Mouse (Mus musculus) CD4-positive, CD25-positive, alpha-beta regulatory T cell, adult 2 months (primary cell): ENCODE measurements around the gene Fbxl16.

Experiments
- DNase-seq: peaks from one replicate; pipeline ENCODE4 v3.0.0-alpha.2; 2012; ENCODE audit warnings: low read depth, low spot score

Fbxl16 gene

GRCm38 (mm10) chr17:25808789-25809605 lies at the start of gene Fbxl16:
Gene Fbxl16 (plus strand): TSS chr17:25809085.
- peak; percentile 43 for DNase-seq

GRCm38 (mm10) chr17:25760148-25760547 lies 48.7 kb upstream of the Fbxl16 start:
- DNase-seq: no peak

DNA sequence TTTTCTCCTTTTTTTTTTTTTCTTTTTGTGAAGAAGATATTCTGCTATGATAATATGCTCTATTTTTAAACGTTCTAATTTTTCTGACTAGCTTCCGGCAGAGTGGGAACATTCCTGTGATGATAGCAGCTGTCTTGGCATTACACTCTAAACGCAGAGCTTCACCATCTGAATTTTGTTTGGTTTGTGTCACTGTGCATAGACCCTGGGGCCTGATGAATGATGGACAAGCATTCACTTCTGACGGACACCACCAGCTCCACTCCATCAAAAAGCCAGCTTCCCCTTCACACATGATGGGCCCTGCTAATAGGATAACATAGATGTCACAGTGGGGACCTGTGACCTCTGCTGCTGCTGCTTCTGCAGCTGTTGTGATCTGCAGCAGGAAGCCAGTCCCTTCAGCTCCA lies 47.3 kb upstream of the Fbxl16 start:
- DNase-seq: no peak

- DNase-seq: no peak
Observed at GRCm38 (mm10) chr17:25762591-25762990, 46.3 kb upstream of the Fbxl16 start.

DNA sequence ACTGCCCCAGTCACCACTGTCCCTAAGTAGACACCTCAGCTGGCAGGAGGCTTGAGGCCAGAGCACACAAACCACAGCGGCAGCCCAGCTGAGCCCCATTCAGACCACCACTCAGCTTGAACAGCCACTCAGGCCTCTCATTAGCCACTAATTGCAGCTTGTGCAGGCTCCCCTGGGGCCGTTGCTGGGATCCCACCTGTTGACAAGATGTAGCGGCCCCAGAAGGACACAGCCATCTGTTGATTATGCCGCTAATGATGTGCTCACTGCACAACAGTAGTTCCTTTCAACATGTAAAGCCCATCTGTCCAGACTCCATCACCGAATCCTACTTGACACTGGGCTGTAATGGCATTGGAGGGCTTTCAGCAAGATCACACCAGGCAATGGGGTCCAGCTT lies 43.0 kb upstream of the Fbxl16 start:
- no peak for DNase-seq

DNA sequence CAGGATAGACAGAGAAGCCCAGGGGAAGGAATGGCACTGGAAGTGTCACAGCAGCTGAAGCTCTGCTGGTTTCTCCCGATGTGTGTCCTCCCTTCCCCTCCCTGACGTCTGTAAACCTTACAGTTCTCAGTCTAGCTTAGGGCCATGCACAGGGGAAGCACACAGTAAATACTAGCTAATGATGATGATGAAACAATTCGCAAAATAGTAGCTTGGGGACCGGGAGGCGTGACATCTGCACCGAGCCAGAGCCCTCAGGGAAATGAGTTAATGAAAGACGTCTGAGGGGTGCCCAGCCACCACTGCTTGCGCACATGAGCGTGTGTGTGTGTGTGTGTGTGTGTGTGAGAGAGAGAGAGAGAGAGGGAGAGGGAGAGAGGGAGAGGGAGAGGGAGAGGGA lies 39.6 kb upstream of the Fbxl16 start:
- no peak for DNase-seq

GRCm38 (mm10) chr17:25773549-25774120 lies 35.2 kb upstream of the Fbxl16 start, which contains the start of gene Narfl:
Gene Narfl (plus strand): TSS chr17:25773776.
- peak; percentile 99 for DNase-seq

- DNase-seq: no peak
Observed at GRCm38 (mm10) chr17:25775318-25776062, 33.4 kb upstream of the Fbxl16 start.

GRCm38 (mm10) chr17:25777948-25778347 lies 30.9 kb upstream of the Fbxl16 start:
- no peak for DNase-seq

DNA sequence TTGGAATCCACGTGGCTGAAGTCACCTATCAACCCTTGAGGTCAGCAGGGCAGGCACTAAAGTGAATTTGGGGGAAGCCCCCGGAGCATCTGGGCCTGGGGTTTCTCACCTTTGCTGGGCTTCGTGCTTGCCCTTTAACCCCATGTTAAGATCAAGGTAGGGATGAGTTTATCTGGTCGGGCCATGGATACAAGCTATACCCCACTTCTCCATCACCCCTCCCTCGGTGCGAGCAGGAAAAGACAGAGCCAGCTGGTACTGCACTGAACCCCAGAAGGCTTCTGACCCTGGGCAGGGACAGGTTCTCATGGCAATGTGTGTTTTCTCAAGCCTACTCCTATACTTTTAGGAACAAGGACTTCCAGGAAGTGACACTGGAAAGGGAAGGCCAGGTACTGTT lies 27.5 kb upstream of the Fbxl16 start:
- no peak for DNase-seq

DNA sequence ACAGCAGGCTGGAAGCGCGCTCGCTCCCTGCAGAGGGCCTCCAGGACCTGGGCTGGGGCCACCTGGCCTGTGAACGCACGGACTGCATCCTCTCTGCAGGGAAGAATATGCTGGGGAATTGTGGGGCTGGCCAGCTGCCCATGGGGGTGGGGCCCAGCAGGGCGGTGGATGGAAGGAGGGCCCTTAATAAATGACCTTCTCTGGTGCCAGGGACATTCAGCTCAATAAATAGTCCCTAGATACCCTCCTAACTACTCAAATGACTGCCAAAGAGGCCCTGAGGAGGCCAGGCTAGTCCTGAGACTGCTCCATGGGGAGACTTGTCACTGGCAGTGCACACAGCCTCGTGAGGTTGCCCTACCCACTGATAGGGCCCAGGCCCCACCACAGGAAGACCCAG lies 25.8 kb upstream of the Fbxl16 start:
- DNase-seq: no peak

DNA sequence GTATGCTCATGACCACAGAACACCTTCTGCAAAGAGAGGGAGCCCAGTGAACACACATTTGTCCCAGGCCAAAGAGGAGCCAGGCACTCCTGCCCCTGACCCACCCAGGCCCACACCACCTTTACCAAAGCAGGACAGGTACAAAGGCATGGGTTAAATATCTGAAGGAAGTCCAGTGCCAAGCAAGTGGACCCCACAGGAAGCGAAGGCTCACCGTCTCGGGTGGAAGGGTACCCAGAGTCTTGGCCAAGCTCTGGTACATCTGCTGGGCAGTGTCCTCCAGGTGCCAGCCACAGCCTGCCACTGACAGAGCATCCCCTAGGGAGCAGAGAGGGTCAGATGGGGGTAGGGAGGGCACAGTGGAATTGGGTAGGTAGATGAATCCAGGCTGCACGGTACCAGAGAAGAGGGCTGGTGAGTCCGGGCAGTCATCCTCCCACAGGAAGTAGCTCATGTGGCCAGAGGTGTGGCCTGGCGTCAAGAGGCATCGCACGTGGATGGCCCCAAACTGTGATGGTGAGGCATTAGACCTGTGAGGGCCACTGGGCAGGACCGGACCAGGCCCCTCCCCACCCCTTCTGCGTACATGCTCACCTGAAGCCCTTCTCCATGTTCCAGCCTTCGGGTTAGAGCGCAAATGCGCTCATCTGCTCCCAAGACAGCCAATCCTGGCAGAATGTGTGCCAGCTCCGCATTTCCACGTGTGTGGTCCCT lies 24.9 kb upstream of the Fbxl16 start:
- no peak for DNase-seq

GRCm38 (mm10) chr17:25785281-25785745 lies 23.6 kb upstream of the Fbxl16 start, which contains the start of gene Haghl:
Gene Haghl (minus strand): TSS chr17:25785673.
- DNase-seq: peak; percentile 98

DNA sequence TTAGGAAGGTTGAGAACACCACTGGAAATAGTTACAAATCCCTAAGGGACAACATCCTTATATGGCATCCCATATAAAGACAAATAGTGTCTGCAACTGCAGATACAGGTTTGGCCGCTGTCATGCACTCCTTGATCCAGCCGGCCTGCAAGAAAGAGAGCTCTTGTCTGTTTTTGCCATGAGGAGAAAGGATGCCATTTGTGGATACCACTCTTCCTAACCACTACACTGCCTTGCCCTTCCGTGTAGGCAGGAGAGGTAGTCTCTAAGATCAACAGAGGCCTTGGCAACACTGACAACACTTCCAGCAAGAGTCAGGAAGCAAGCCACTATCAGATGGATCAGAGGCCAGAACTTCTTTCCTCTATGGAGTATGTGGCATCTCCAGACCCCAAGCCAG lies 22.6 kb upstream of the Fbxl16 start, which contains the start of gene Ccdc78:
Gene Ccdc78, plus strand, starts transcription at position 301 of the 400 bp plus-strand sequence.
- no peak for DNase-seq

DNA sequence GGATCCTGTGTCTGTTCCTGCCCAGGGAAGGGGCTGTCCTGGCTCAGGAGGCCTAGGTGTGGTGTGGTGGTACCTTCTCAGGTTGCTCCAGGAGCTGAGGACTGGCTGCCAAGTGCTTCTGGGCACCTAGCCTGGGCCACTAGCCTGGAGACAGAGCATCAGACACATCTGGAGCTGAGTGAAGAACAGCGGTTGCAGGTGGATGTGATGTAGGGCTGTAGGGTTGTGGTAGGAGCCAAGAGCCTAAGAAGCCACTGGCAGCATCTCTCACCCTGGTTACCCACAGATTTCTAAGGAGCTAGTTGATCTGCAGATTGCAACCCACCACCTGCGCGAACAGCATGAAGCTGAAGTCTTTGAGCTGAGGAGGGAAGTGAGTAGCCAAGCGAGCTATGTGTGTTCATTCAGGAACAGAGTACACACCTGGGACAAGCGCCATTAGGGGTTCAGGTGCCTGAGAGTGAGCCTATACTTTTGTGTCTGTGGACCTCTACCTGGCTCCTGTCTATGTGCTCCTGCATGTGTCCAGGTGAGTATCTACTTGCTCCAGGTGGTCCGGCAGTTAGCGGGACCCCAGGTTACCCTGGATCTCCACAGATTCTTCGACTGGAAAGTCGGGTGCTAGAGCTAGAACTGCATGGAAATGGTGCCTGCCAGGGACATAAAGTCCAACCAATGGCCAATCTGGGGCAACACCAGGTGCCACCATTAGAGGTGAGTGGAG lies 21.9 kb upstream of the Fbxl16 start:
- DNase-seq: no peak

GRCm38 (mm10) chr17:25791320-25791842 lies 17.5 kb upstream of the Fbxl16 start:
- DNase-seq: no peak

GRCm38 (mm10) chr17:25791843-25792527 lies 16.9 kb upstream of the Fbxl16 start:
- DNase-seq: peak; percentile 91

DNA sequence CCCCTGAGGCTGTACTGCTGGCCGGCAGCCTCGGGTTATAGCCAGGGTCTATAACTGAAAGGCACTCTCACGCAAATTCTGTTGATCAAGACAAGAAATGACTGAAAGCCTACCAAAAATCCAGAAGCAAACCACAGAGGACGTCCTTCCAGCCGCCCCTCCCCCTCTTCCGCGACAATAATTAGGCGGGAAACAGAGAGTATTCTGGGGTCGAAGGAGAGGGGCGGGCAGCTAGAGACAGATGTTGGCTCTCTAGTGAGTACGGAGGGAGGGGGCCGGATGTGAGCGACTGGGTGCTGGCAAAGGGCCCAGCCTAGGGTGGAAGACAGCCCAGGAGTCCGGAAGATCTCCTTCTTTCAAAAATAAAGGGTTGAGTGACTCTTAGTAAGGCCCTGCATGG lies 16.3 kb upstream of the Fbxl16 start, which contains the start of gene Fam173a:
Gene Fam173a, minus strand, starts transcription at position 287 of the 400 bp plus-strand sequence.
- peak; percentile 89 for DNase-seq

DNA sequence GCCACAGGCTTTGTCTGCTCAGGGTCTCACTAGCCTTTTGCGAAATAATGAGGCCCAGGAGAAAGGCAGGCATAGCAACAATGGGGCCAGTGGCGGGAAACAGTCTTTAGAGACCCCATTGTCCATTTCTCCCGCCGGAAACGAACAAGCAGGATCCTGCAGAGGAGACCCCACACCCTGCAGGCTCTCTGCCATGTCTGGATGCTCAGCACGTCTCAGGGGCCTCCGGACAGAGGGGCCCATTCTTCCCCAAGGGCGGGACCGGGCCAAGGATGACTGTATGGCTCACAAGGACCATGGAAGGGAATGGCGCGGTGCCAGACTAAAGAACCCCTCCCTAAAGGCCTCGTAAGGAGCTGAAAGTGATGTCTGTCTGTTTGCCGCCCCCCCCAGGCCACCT lies 14.7 kb upstream of the Fbxl16 start:
- DNase-seq: no peak

DNA sequence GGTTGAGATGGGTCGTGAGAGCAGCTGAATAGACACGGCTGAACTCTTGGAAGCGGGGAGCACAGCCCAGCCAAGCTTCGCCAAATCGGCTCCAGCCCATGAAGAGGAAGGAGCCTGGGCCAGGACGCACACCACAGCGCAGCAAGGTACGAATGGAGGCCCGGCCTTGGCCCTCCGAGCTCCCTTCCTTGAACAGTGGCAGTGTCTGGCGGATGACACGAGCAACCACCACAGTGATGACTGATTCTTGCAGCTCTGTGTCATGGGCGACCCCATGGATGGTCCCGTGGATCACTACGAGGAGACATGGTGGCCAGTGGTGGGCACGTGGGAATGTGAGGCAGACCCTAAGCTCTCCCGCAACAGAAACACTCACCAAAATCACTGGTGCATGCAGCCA lies 13.9 kb upstream of the Fbxl16 start:
- DNase-seq: no peak
